Mouse (Mus musculus) E14TG2a.4 (cell line): Measurements from ENCODE around the gene Rhod.

Experiments used
- CTCF ChIP-seq: conservative IDR thresholded peaks from 2 replicates; pipeline ENCODE4 v1.5.1; 2014; ENCODE audit warnings: low read length
- NANOG ChIP-seq: IDR thresholded peaks from 2 replicates; pipeline ENCODE4 v1.6.1; 2014; ENCODE audit warnings: borderline replicate concordance, low read length, mixed read lengths
- POU5F1 ChIP-seq: IDR thresholded peaks from 2 replicates; pipeline ENCODE4 v1.6.1; 2014; ENCODE audit warnings: low read length, borderline replicate concordance

- TF ChIP-seq CTCF (no peak), NANOG (no peak), POU5F1 (no peak)
Measured at GRCm38 (mm10) chr19:4414631-4415030, 24.6 kb downstream of the Rhod start.
